Mouse (Mus musculus) stomach, postnatal 0 days (tissue): ENCODE data around the gene Pradc1. TPM values are rescaled to one million over a fixed set of nuclear protein-coding genes. Genes with fewer than 3 reads are reported as not detected.
A peak's percentile ranks its signal among the peaks of the same experiment; 100 is the strongest.

Source experiments
- ATAC-seq: fragments of 200-750 bp; cut with Nextera tagmentation; 2 replicates; pipeline ENCODE4 v1.8.0; 2017; ENCODE audit not compliant: low FRiP score, low TSS enrichment
- DNase-seq: peaks from one replicate; pipeline ENCODE4 v3.0.0-alpha.2; 2016; ENCODE audit warnings: low spot score
- H3K27ac ChIP-seq: fragments of 300-500 bp; sonication (generic); replicated peaks from 2 replicates; pipeline ENCODE4 v1.5.1; 2014; ENCODE audit warnings: mild to moderate bottlenecking, control low read depth
- H3K27me3 ChIP-seq: fragments of 300-500 bp; sonication (generic); 2 replicates; pipeline ENCODE4 v1.6.1; 2014; ENCODE audit warnings: low read length; ENCODE audit not compliant: control insufficient read depth, insufficient read depth
- H3K36me3 ChIP-seq: fragments of 300-500 bp; sonication (generic); 2 replicates; pipeline ENCODE4 v1.6.1; 2014; ENCODE audit warnings: low read length, mixed read lengths; ENCODE audit not compliant: control insufficient read depth, insufficient read depth
- H3K4me1 ChIP-seq: fragments of 300-500 bp; sonication (generic); replicated peaks from 2 replicates; pipeline ENCODE4 v1.6.1; 2014; ENCODE audit warnings: antibody characterized with exemption; ENCODE audit not compliant: control insufficient read depth, insufficient read depth
- H3K4me2 ChIP-seq: fragments of 300-500 bp; sonication (generic); replicated peaks from 2 replicates; pipeline ENCODE4 v1.6.1; 2014; ENCODE audit warnings: low read depth, mild to moderate bottlenecking, control low read depth, moderate library complexity
- H3K4me3 ChIP-seq: fragments of 300-500 bp; sonication (generic); 2 replicates; pipeline ENCODE4 v1.5.1; 2014; ENCODE audit warnings: low read depth, low read length, control low read depth
- H3K9ac ChIP-seq: fragments of 300-500 bp; sonication (generic); 2 replicates; pipeline ENCODE4 v1.6.1; 2014; ENCODE audit warnings: mild to moderate bottlenecking, low read length, control low read depth, mixed read lengths
- H3K9me3 ChIP-seq: fragments of 300-500 bp; sonication (generic); 2 replicates; pipeline ENCODE4 v1.6.1; 2016; ENCODE audit warnings: low read length; ENCODE audit not compliant: control insufficient read depth
- CTCF ChIP-seq: IDR thresholded peaks from 2 replicates; pipeline ENCODE4 v1.5.1; 2016; ENCODE audit warnings: antibody characterized with exemption, low read depth, mild to moderate bottlenecking, moderate library complexity
- EP300 ChIP-seq: optimal IDR thresholded peaks from 2 replicates; pipeline ENCODE3; 2016; ENCODE audit warnings: antibody characterized with exemption
- WGBS: fragments of 180-500 bp; shearing (Covaris S2); extraction: QIAGEN DNeasy Blood & Tissue Kit; methylation state at CpG from one replicate; pipeline ENCODE4 v1.1.7; 2014; 5-methylcytosine and 5-hydroxymethylcytosine counted together
- polyA plus RNA-seq: library from polyadenylated mRNA; unstranded; fragments of >200 nt; fragmentation: Nextera tagmentation; extraction: Ambion mirVana; gene quantifications from 2 replicates; pipeline ENCODE4 v1.2.1, GENCODE M21; 2015

Pradc1 gene
- polyA plus RNA-seq, 1 experiment from 2014 or later: 35.3 TPM

GRCm38 (mm10) chr6:85478416-85478815 is 26.6 kb upstream of the Pradc1 start:
- WGBS: 46% methylated on average over 14 of the region's 14 CpGs

GRCm38 (mm10) chr6:85477366-85477917 is 25.7 kb upstream of the Pradc1 start:
- H3K4me3 ChIP-seq: no peak overlapping the region
- no peak for DNase-seq
- no peaks in the 10 kb centered on the region for H3K36me3 ChIP-seq
- no peak overlapping the region for H3K4me2 ChIP-seq
- H3K9me3 ChIP-seq: no peaks in the 10 kb centered on the region
- no peaks in the 10 kb centered on the region for H3K4me1 ChIP-seq
- ATAC-seq: peak; percentile 33
- no peak overlapping the region for H3K9ac ChIP-seq
- H3K27me3 ChIP-seq: no peaks in the 10 kb centered on the region
- TF ChIP-seq CTCF: peak; percentile 68
- no peak for TF ChIP-seq EP300
- WGBS: 36% methylated on average over 10 of the region's 10 CpGs
- H3K27ac ChIP-seq: no peak overlapping the region

More at GRCm38 (mm10) chr6:85478416-85478815, 26.6 kb upstream of the Pradc1 start:
- H3K4me2 ChIP-seq: no peak overlapping the region
- no peaks in the 10 kb centered on the region for H3K27me3 ChIP-seq
- no peak for TF ChIP-seq CTCF
- no peak for TF ChIP-seq EP300
- H3K4me3 ChIP-seq: no peak overlapping the region
- H3K9ac ChIP-seq: no peak overlapping the region
- H3K27ac ChIP-seq: no peak overlapping the region
- no peak for DNase-seq
- H3K4me1 ChIP-seq: no peaks in the 10 kb centered on the region
- ATAC-seq: no peak
- no peaks in the 10 kb centered on the region for H3K9me3 ChIP-seq
- H3K36me3 ChIP-seq: no peaks in the 10 kb centered on the region

- DNase-seq: no peak
- no peak for ATAC-seq
- Histone ChIP-seq H3K9ac (no peak overlapping the region), H3K4me1 (no peaks in the 10 kb centered on the region), H3K9me3 (no peaks in the 10 kb centered on the region), H3K4me3 (no peak overlapping the region), H3K27me3 (no peaks in the 10 kb centered on the region), H3K36me3 (no peaks in the 10 kb centered on the region), H3K27ac (no peak overlapping the region), H3K4me2 (no peak overlapping the region)
- TF ChIP-seq EP300: no peak
- TF ChIP-seq CTCF: no peak
- WGBS: 76% methylated on average over 3 of the region's 3 CpGs
These were observed 23.8 kb upstream of the Pradc1 start for GRCm38 (mm10) chr6:85475581-85475980.

- Histone ChIP-seq H3K36me3 (peaks cover 5% of the 10 kb centered on the region; the same call in 1 of the 2 replicates), H3K9me3 (no peaks in the 10 kb centered on the region), H3K4me2 (no peak overlapping the region), H3K27ac (no peak overlapping the region), H3K4me1 (no peaks in the 10 kb centered on the region), H3K9ac (no peak overlapping the region), H3K27me3 (no peaks in the 10 kb centered on the region), H3K4me3 (no peak overlapping the region)
- no peak for ATAC-seq
- WGBS: 62% methylated on average over 5 of the region's 5 CpGs
- no peak for DNase-seq
- TF ChIP-seq EP300: no peak
- TF ChIP-seq CTCF: no peak
These were observed 20.8 kb upstream of the Pradc1 start for GRCm38 (mm10) chr6:85472542-85472941.

- ATAC-seq: no peak
- TF ChIP-seq CTCF: no peak
- no peak for TF ChIP-seq EP300
These were observed 20.2 kb upstream of the Pradc1 start for GRCm38 (mm10) chr6:85471962-85472361.

GRCm38 (mm10) chr6:85469660-85470430 is 18.1 kb upstream of the Pradc1 start:
- DNase-seq: no peak
- TF ChIP-seq CTCF (no peak), EP300 (no peak)
- Histone ChIP-seq H3K27me3 (no peaks in the 10 kb centered on the region), H3K9me3 (no peaks in the 10 kb centered on the region), H3K9ac (no peak overlapping the region), H3K27ac (no peak overlapping the region), H3K4me3 (no peak overlapping the region), H3K36me3 (peaks cover 21% of the 10 kb centered on the region), H3K4me2 (no peak overlapping the region), H3K4me1 (no peaks in the 10 kb centered on the region)
- 64% methylated on average over 5 of the region's 5 CpGs for WGBS
- ATAC-seq: no peak

More at GRCm38 (mm10) chr6:85471962-85472361, 20.2 kb upstream of the Pradc1 start:
- WGBS: 60% methylated on average over 8 of the region's 8 CpGs
- H3K9ac ChIP-seq: no peak overlapping the region
- H3K27me3 ChIP-seq: no peaks in the 10 kb centered on the region
- no peak overlapping the region for H3K27ac ChIP-seq
- no peak for DNase-seq
- no peak overlapping the region for H3K4me3 ChIP-seq
- no peak overlapping the region for H3K4me2 ChIP-seq
- peaks cover 11% of the 10 kb centered on the region; the same call in 1 of the 2 replicates for H3K36me3 ChIP-seq
- H3K4me1 ChIP-seq: no peaks in the 10 kb centered on the region
- no peaks in the 10 kb centered on the region for H3K9me3 ChIP-seq
